Mouse (Mus musculus) 3134 (cell line): Measurements from ENCODE around the gene Ctbp2.
A peak's percentile ranks its signal among the peaks of the same experiment; 100 is the strongest.

Experiments
- DNase-seq: peaks from one replicate; pipeline ENCODE4 v3.0.0-alpha.2; 2011; ENCODE audit warnings: low spot score; ENCODE audit not compliant: insufficient read length; ENCODE audit errors: extremely low read depth

Ctbp2 gene

GRCm38 (mm10) chr7:133123999-133124700 lies at the start of gene Ctbp2:
Gene Ctbp2, minus strand, starts transcription at chr7:133124354.
- peak; percentile 88 for DNase-seq

- DNase-seq: no peak
Observed at GRCm38 (mm10) chr7:133171403-133172032, 47.4 kb upstream of the Ctbp2 start.

GRCm38 (mm10) chr7:133168928-133169327 lies 44.8 kb upstream of the Ctbp2 start:
- DNase-seq: no peak

- DNase-seq: no peak
Observed at GRCm38 (mm10) chr7:133167903-133168302, 43.7 kb upstream of the Ctbp2 start.

- no peak for DNase-seq
Observed at GRCm38 (mm10) chr7:133164770-133165169, 40.6 kb upstream of the Ctbp2 start.

- no peak for DNase-seq
Observed at GRCm38 (mm10) chr7:133163011-133163410, 38.9 kb upstream of the Ctbp2 start.

- peak; percentile 51 for DNase-seq
Observed at GRCm38 (mm10) chr7:133162131-133162530, 38.0 kb upstream of the Ctbp2 start.

GRCm38 (mm10) chr7:133161362-133162080 lies 37.4 kb upstream of the Ctbp2 start:
- DNase-seq: no peak

GRCm38 (mm10) chr7:133159519-133159918 lies 35.4 kb upstream of the Ctbp2 start:
- no peak for DNase-seq

- DNase-seq: no peak
Observed at GRCm38 (mm10) chr7:133155621-133156020, 31.5 kb upstream of the Ctbp2 start.

- no peak for DNase-seq
Observed at GRCm38 (mm10) chr7:133154846-133155245, 30.7 kb upstream of the Ctbp2 start.

GRCm38 (mm10) chr7:133139689-133140336 lies 15.7 kb upstream of the Ctbp2 start:
- no peak for DNase-seq

- no peak for DNase-seq
Observed at GRCm38 (mm10) chr7:133133552-133133951, 9.4 kb upstream of the Ctbp2 start.

GRCm38 (mm10) chr7:133132702-133133101 lies 8.5 kb upstream of the Ctbp2 start:
- peak; percentile 30 for DNase-seq

GRCm38 (mm10) chr7:133124701-133125485 lies 739 bp upstream of the Ctbp2 start:
- no peak for DNase-seq

GRCm38 (mm10) chr7:133123244-133123998 lies 733 bp downstream of the Ctbp2 start, which contains the start of gene Fgfr2:
Gene Fgfr2, minus strand, starts transcription at chr7:133123350.
- DNase-seq: peak; percentile 82

- peak; percentile 72 for DNase-seq
Observed at GRCm38 (mm10) chr7:133122379-133123243, 1.5 kb downstream of the Ctbp2 start.

GRCm38 (mm10) chr7:133121661-133122378 lies 2.3 kb downstream of the Ctbp2 start:
- peak; percentile 79 for DNase-seq
